Mouse (Mus musculus): Measurements from ENCODE around the gene Hoxa4. TPM values are rescaled to one million over a fixed set of nuclear protein-coding genes. Genes with fewer than 3 reads are reported as not detected.

Hoxa4 gene
- polyA plus RNA-seq, 1 experiment from 2014 or later: not detected

DNA sequence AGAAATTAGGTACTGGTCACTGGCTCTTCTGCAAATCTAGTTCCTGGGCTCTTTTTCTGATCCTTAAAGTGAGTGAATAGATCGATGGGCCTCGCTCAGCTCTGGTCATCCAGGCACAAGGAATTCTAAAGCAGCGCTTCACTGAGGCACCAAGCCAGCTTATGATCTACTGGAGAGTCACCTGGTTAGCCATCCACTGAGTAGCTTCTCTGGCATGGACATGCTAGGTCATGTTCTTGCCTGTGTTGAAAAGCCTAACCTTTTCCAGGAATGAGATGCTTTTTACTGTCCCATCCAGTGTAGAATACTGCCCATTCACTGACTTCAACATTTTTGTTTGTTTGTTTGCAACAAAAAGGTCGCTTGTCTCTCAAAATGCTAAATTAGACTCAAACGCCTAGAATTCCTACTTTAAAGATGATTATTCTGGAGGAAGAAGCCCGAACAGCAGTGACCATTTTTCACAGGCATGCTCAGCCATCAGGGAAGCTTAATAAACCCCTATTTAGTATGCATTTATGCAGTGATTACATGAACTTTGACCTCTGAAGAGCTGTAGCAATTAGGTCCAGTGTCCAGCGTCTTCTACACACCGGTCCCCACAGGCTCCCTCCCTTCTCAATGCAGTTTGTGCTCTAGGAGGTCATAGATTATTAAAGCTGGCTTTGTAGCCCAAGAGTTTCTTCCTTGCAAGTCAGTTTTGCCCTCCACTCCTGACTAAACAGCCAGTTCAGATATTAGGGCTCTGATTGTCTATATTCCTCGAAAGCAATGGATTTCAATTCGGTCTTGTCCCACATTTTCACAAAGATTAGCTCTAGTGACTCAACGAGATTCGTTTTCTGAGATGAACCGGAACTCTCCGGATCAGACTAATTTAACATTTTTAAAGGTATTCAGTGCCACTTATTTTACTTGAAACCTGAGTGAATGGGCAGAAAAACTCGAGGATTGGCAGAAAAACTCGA lies 39.0 kb downstream of the Hoxa4 start:
- 3% methylated on average over 16 of the region's 16 CpGs for WGBS
- no peaks in the 10 kb centered on the region for H3K36me3 ChIP-seq (replicated peaks)
- H3K9me3 ChIP-seq: no peaks in the 10 kb centered on the region
- H3K27me3 ChIP-seq (replicated peaks): peaks cover 96% of the 10 kb centered on the region
- no peak overlapping the region for H3K4me3 ChIP-seq
- no peak for ATAC-seq (replicated peaks)
- no peaks in the 10 kb centered on the region for H3K4me1 ChIP-seq
- no peak overlapping the region for H3K9ac ChIP-seq
- no peak overlapping the region for H3K27ac ChIP-seq
- no peak overlapping the region for H3K4me2 ChIP-seq

DNA sequence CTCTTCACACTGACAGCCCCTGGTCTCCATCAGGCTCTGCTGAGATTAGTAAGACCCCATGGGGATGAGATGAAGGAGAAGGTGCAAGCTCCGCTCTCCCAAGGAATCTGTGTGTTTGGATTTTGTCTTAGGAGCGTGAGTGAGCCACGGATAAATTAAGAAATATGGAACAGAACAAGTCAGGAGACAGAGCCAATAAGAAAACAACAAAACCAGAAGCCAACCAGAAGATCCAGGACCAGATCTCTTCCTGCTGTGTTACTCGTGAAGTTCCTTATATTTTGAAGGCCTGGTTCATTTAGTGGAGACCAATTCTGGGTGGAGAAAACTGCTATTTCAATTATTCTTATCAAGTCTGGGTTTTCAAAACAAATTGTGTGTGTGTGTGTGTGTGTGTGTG lies 40.0 kb downstream of the Hoxa4 start:
- Histone ChIP-seq H3K9me3 (no peaks in the 10 kb centered on the region), H3K4me2 (no peak overlapping the region), H3K27me3 (replicated peaks) (peaks cover 95% of the 10 kb centered on the region), H3K4me1 (no peaks in the 10 kb centered on the region), H3K4me3 (no peak overlapping the region), H3K36me3 (replicated peaks) (no peaks in the 10 kb centered on the region), H3K27ac (no peak overlapping the region), H3K9ac (no peak overlapping the region)
- WGBS: 2% methylated on average over 4 of the region's 4 CpGs
- no peak for ATAC-seq (replicated peaks)

DNA sequence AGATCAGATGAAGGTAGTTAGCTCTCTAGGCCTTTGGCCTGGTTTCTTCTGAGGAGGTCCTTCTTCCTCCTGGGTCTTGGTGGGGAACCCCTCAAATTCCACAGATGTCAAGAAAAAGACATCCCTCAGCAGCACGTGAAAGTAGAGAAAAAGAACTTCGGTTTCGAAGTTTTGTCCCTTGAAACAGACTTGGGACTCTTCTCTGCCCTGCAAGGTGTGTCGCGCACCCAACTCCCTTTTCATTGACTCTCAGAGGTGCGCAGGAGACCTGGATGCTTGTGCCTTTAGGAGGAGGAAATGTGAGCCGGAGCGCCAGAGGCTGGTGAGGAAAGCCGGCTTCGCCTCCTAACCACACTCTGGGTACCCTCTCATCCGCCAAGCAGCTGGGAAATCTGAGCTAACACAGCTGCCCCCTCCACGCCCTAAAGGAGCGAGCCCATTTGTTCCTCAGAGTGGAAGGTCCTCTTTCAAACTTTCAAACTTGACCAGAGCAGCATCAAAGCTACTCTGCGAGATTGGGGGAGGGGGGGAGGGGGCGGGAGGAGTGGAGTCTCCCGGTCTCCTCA lies 41.1 kb downstream of the Hoxa4 start:
- Histone ChIP-seq H3K27ac (no peak overlapping the region), H3K36me3 (replicated peaks) (no peaks in the 10 kb centered on the region), H3K4me2 (no peak overlapping the region), H3K27me3 (replicated peaks) (peaks cover 90% of the 10 kb centered on the region), H3K4me1 (no peaks in the 10 kb centered on the region), H3K9ac (no peak overlapping the region), H3K4me3 (no peak overlapping the region), H3K9me3 (no peaks in the 10 kb centered on the region)
- 5% methylated on average over 16 of the region's 16 CpGs for WGBS
- ATAC-seq (replicated peaks): no peak

MicroRNA genes within 50 kb of the gene (microRNA counts, 519-probe panel; counts per million panel counts)
- not detected for microRNA mmu-miR-196b

Small RNA genes lying within 50 kb of the gene (microRNA-seq; reads per million reads assigned to microRNA genes)
- gene Mir196b: 32.5 reads per million, percentile 40 among the genes with 10 or more reads in this experiment

Other genes with a start within 250 kb of the Hoxa4 start
- gene Skap2, start 179.2 kb downstream of the Hoxa4 start, polyA plus RNA-seq (2015; fragmentation: Nextera tagmentation; extraction: Ambion mirVana): 4.8 and 5.4 TPM in 2 replicates
- 0.14 TPM in 1 of 2 replicates, not detected in the other for gene Hoxa1, start 33.4 kb downstream of the Hoxa4 start, polyA plus RNA-seq (2015; fragmentation: Nextera tagmentation; extraction: Ambion mirVana)
- 0.19 and 0.25 TPM in 2 replicates for gene Hoxa2, start 26.9 kb downstream of the Hoxa4 start, polyA plus RNA-seq (2015; fragmentation: Nextera tagmentation; extraction: Ambion mirVana)
- gene 5730596B20Rik, start 14.3 kb downstream of the Hoxa4 start, polyA plus RNA-seq (2015; fragmentation: Nextera tagmentation; extraction: Ambion mirVana): not detected in 2 replicates
- gene Hoxa5, start 12.8 kb upstream of the Hoxa4 start, polyA plus RNA-seq (2015; fragmentation: Nextera tagmentation; extraction: Ambion mirVana): 0.64 TPM in 1 of 2 replicates, not detected in the other
- not detected in 2 replicates for gene Hoxa6, start 17.0 kb upstream of the Hoxa4 start, polyA plus RNA-seq (2015; fragmentation: Nextera tagmentation; extraction: Ambion mirVana)
- not detected in 2 replicates for gene Hoxa3, start 21.6 kb upstream of the Hoxa4 start, polyA plus RNA-seq (2015; fragmentation: Nextera tagmentation; extraction: Ambion mirVana)
- gene Gm28308, start 21.6 kb upstream of the Hoxa4 start, polyA plus RNA-seq (2015; fragmentation: Nextera tagmentation; extraction: Ambion mirVana): not detected in 2 replicates
- gene Hoxa7, start 30.1 kb upstream of the Hoxa4 start, polyA plus RNA-seq (2015; fragmentation: Nextera tagmentation; extraction: Ambion mirVana): not detected in 2 replicates
- gene Hoxa9, start 39.3 kb upstream of the Hoxa4 start, polyA plus RNA-seq (2015; fragmentation: Nextera tagmentation; extraction: Ambion mirVana): not detected in 2 replicates
- 0.15 TPM in 1 of 2 replicates, not detected in the other for gene Hoxa10, start 49.1 kb upstream of the Hoxa4 start, polyA plus RNA-seq (2015; fragmentation: Nextera tagmentation; extraction: Ambion mirVana)
- 0.13 TPM in 1 of 2 replicates, not detected in the other for gene Hoxa11, start 54.1 kb upstream of the Hoxa4 start, polyA plus RNA-seq (2015; fragmentation: Nextera tagmentation; extraction: Ambion mirVana)
- gene Hoxa13, start 69.1 kb upstream of the Hoxa4 start, polyA plus RNA-seq (2015; fragmentation: Nextera tagmentation; extraction: Ambion mirVana): not detected in 2 replicates
- 0.97 and 1.6 TPM in 2 replicates for gene Evx1, start 121.7 kb upstream of the Hoxa4 start, polyA plus RNA-seq (2015; fragmentation: Nextera tagmentation; extraction: Ambion mirVana)

Measured in midbrain, embryonic 15.5 days (tissue).